Mouse (Mus musculus): Measurements from ENCODE around the gene Tspan11. TPM values are rescaled to one million over a fixed set of nuclear protein-coding genes. Genes with fewer than 3 reads are reported as not detected.

The Tspan11 gene
- total RNA-seq, 2 experiments from 2014 or later = 1.1 to 2.3 TPM

Other genes starting within 250 kb of the Tspan11 start
- not detected for gene Prmt8, start 118.1 kb upstream of the Tspan11 start, total RNA-seq (2021)